Mouse (Mus musculus) R1 (cell line): ENCODE measurements around the gene Tbc1d17.

ENCODE experiments used
- DNase-seq: peaks from one replicate; pipeline ENCODE4 v3.0.0-alpha.2; 2018; ENCODE audit warnings: low read depth, low spot score

Tbc1d17 gene

GRCm38 (mm10) chr7:44824872-44825271, 24.0 kb downstream of the Tbc1d17 start:
- peak; percentile 81 for DNase-seq

- no peak for DNase-seq
Measured at GRCm38 (mm10) chr7:44823409-44823808, 25.5 kb downstream of the Tbc1d17 start.

GRCm38 (mm10) chr7:44821666-44822448, 27.0 kb downstream of the Tbc1d17 start:
- no peak for DNase-seq

GRCm38 (mm10) chr7:44820525-44820924, 28.4 kb downstream of the Tbc1d17 start:
- DNase-seq: no peak

GRCm38 (mm10) chr7:44819863-44820262, 29.0 kb downstream of the Tbc1d17 start:
- no peak for DNase-seq

GRCm38 (mm10) chr7:44819391-44819790, 29.5 kb downstream of the Tbc1d17 start:
- no peak for DNase-seq

- peak; percentile 55 for DNase-seq
Measured at GRCm38 (mm10) chr7:44818751-44819235, 30.1 kb downstream of the Tbc1d17 start.

GRCm38 (mm10) chr7:44818164-44818563, 30.7 kb downstream of the Tbc1d17 start:
- DNase-seq: no peak

GRCm38 (mm10) chr7:44817441-44817840, 31.4 kb downstream of the Tbc1d17 start:
- no peak for DNase-seq

GRCm38 (mm10) chr7:44816470-44817021, 32.3 kb downstream of the Tbc1d17 start, which contains the start of gene Atf5:
Gene Atf5 (minus strand): TSS chr7:44816658.
- DNase-seq: peak; percentile 57

- DNase-seq: peak; percentile 100
Measured at GRCm38 (mm10) chr7:44815721-44816469, 33.0 kb downstream of the Tbc1d17 start, which contains the start of the genes Nup62 and Il4i1. Gene Nup62 (plus strand): TSS chr7:44816088. Gene Il4i1 (plus strand): TSS chr7:44816387.

GRCm38 (mm10) chr7:44814952-44815553, 33.8 kb downstream of the Tbc1d17 start:
- DNase-seq: no peak

GRCm38 (mm10) chr7:44814423-44814822, 34.5 kb downstream of the Tbc1d17 start:
- no peak for DNase-seq

- no peak for DNase-seq
Measured at GRCm38 (mm10) chr7:44813985-44814384, 34.9 kb downstream of the Tbc1d17 start.

GRCm38 (mm10) chr7:44812651-44813325, 36.1 kb downstream of the Tbc1d17 start:
- no peak for DNase-seq

GRCm38 (mm10) chr7:44810819-44811557, 37.9 kb downstream of the Tbc1d17 start:
- no peak for DNase-seq

GRCm38 (mm10) chr7:44810365-44810764, 38.5 kb downstream of the Tbc1d17 start:
- DNase-seq: no peak

- DNase-seq: no peak
Measured at GRCm38 (mm10) chr7:44809466-44809865, 39.4 kb downstream of the Tbc1d17 start.

- no peak for DNase-seq
Measured at GRCm38 (mm10) chr7:44808927-44809326, 40.0 kb downstream of the Tbc1d17 start.

GRCm38 (mm10) chr7:44792781-44793180, 56.1 kb downstream of the Tbc1d17 start:
- no peak for DNase-seq
